Mouse (Mus musculus) embryonic facial prominence, embryonic 15.5 days (tissue): Measurements from ENCODE around the gene Pagr1b. TPM values are rescaled to one million over a fixed set of nuclear protein-coding genes. Genes with fewer than 3 reads are reported as not detected.

ENCODE experiments used
- ATAC-seq: fragments of 200-750 bp; cut with Nextera tagmentation; 2 replicates; pipeline ENCODE4 v1.8.0; 2017; ENCODE audit warnings: low read depth, moderate TSS enrichment; ENCODE audit not compliant: insufficient number of reproducible peaks, low FRiP score, low TSS enrichment
- H3K27ac ChIP-seq: fragments of 300-500 bp; sonication (generic); replicated peaks from 2 replicates; pipeline ENCODE4 v1.5.1; 2015; ENCODE audit warnings: mild to moderate bottlenecking, inconsistent platforms
- H3K27me3 ChIP-seq: fragments of 300-500 bp; sonication (generic); 2 replicates; pipeline ENCODE4 v1.6.1; 2015; ENCODE audit warnings: inconsistent platforms
- H3K36me3 ChIP-seq: fragments of 300-500 bp; sonication (generic); 2 replicates; pipeline ENCODE4 v1.6.1; 2015; ENCODE audit warnings: mild to moderate bottlenecking, inconsistent platforms
- H3K4me1 ChIP-seq: fragments of 300-500 bp; sonication (generic); 2 replicates; pipeline ENCODE4 v1.6.1; 2015; ENCODE audit warnings: inconsistent platforms
- H3K4me2 ChIP-seq: fragments of 300-500 bp; sonication (generic); replicated peaks from 2 replicates; pipeline ENCODE4 v1.6.1; 2015; ENCODE audit warnings: mild to moderate bottlenecking, inconsistent platforms
- H3K4me3 ChIP-seq: fragments of 300-500 bp; sonication (generic); replicated peaks from 2 replicates; pipeline ENCODE4 v1.5.1; 2015; ENCODE audit warnings: mild to moderate bottlenecking, inconsistent platforms
- H3K9ac ChIP-seq: fragments of 300-500 bp; sonication (generic); 2 replicates; pipeline ENCODE4 v1.6.1; 2015; ENCODE audit warnings: inconsistent platforms
- H3K9me3 ChIP-seq: fragments of 300-500 bp; sonication (generic); replicated peaks from 2 replicates; pipeline ENCODE4 v1.6.1; 2016; ENCODE audit warnings: inconsistent platforms
- WGBS: fragments of 180-500 bp; shearing (Covaris S2); methylation state at CpG from one replicate; pipeline ENCODE4 v1.1.7; 2015; 5-methylcytosine and 5-hydroxymethylcytosine counted together
- polyA plus RNA-seq: library from polyadenylated mRNA; unstranded; fragments of >200 nt; fragmentation: Nextera tagmentation; extraction: Ambion mirVana; gene quantifications from 2 replicates; pipeline ENCODE4 v1.2.1, GENCODE M21; 2015

Gene Pagr1b
- polyA plus RNA-seq, 1 experiment from 2014 or later, result 0.43 TPM

DNA sequence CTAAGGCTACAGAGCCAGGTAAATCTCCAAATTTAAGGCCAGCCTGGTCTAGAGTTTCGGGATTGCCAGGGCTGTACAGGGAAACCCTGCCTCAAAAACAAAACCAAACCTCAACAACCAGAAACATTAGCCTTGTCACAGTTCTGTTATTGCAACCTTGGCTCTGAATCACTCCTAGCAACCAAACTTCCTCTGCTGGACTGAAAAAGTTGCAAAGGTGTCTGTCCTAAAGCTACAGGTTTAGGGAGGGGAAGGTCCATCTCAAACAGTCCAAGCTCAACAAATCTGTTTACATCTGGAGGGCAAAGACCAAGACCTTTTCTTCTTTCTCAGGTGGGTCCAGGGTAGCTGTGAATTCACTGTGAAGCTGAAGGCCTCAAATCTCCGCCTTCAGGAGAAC, 5.2 kb downstream of the Pagr1b start:
- H3K9ac ChIP-seq, result no peak overlapping the region

DNA sequence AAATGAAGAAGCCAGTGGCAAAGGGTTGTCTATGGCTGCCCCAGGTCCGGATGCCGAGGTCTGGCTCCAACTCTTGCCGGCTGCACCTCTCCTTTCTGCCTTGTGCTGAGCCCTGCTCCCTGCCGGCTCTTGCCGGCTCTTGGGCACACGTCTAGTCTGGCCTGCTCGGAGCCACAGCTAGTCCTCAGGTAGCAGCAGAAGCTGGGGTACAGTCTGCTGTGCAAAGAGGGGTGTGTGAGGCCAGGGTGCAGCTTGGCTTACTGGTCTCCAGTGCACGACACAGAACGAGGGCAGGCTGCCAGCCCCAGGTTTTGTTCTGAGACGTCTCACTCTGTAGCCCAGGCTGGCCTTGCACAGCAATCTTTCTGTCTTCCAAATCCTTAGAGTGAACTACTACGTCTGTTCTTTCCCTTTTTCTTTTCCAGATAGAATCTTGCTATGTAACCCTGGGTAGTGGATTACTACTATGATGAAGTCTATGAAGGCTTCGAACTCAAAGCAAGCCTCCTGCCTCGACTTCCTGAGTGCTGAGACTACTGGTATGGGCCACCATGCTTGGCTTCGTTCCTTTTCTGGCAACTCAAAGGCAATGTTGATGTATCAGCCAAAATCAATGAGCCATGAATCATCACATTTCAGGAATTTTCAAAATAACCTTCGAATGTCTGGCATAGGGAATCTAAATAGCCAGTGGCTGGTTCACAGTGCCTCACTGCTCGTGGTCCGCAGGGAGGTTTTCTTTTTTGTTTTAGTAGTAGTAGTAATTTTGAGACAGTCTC, 6.8 kb downstream of the Pagr1b start:
- Histone ChIP-seq H3K9ac (no peak overlapping the region), H3K36me3 (peaks cover 26% of the 10 kb centered on the region), H3K4me2 (no peak overlapping the region), H3K4me1 (peaks cover 28% of the 10 kb centered on the region), H3K27ac (peak overlapping the region; percentile 71; the same call in 1 of the 2 replicates), H3K27me3 (no peaks in the 10 kb centered on the region), H3K9me3 (no peaks in the 10 kb centered on the region), H3K4me3 (no peak overlapping the region)
- no peak for ATAC-seq
- 80% methylated on average over 17 of the region's 17 CpGs for WGBS

More for the DNA sequence above, 5.2 kb downstream of the Pagr1b start:
- no peak for ATAC-seq
- Histone ChIP-seq H3K27ac (no peak overlapping the region), H3K4me1 (peaks cover 42% of the 10 kb centered on the region), H3K36me3 (peaks cover 40% of the 10 kb centered on the region), H3K4me3 (no peak overlapping the region), H3K4me2 (no peak overlapping the region), H3K27me3 (no peaks in the 10 kb centered on the region), H3K9me3 (no peaks in the 10 kb centered on the region)
- WGBS, result 93% methylated on average over 2 of the region's 2 CpGs

GRCm38 (mm10) chr7:127008239-127009019, 7.9 kb downstream of the Pagr1b start:
- H3K27ac ChIP-seq, result peak overlapping the region; percentile 71
- no peaks in the 10 kb centered on the region for H3K27me3 ChIP-seq
- 57% methylated on average over 9 of the region's 9 CpGs for WGBS
- peak; percentile 72 for ATAC-seq
- no peak overlapping the region for H3K4me3 ChIP-seq
- H3K36me3 ChIP-seq, result peaks cover 15% of the 10 kb centered on the region
- peaks cover 22% of the 10 kb centered on the region for H3K4me1 ChIP-seq
- no peaks in the 10 kb centered on the region for H3K9me3 ChIP-seq
- no peak overlapping the region for H3K9ac ChIP-seq
- no peak overlapping the region for H3K4me2 ChIP-seq

DNA sequence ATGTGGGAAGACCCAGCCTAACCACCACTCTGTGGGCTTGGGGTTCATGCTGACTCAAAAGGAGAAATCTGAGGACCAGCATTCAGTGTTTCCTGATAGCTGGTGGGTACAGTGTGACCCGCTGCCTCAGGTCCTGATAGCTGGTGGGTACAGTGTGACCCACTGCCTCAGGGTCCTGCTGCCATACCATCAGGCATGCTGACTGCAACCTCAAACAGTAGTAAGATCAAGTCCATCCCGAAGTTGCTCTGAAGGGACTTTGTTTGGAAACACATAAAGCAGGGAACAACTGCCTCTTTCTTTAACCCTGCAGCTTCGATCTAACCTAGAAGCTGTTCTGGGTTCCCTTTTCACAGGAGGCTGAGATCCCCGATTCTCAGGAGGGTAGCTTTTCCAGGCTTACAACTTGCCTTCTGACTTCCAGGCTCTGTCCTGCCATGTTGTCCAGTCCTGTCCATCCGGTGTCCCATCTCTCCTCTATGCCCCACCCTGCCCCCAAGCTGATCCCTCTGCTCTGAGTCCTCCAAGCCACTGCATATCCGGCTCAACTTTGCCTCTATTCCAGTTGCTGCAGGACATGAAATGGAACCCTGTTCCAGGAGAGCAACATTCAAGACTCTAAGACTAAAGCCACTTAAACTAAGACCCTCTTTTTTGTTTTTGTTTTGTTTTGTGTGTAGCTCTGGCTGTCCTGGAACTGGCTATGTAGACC, 8.8 kb downstream of the Pagr1b start:
- Histone ChIP-seq H3K27me3 (no peaks in the 10 kb centered on the region), H3K9ac (no peak overlapping the region)

DNA sequence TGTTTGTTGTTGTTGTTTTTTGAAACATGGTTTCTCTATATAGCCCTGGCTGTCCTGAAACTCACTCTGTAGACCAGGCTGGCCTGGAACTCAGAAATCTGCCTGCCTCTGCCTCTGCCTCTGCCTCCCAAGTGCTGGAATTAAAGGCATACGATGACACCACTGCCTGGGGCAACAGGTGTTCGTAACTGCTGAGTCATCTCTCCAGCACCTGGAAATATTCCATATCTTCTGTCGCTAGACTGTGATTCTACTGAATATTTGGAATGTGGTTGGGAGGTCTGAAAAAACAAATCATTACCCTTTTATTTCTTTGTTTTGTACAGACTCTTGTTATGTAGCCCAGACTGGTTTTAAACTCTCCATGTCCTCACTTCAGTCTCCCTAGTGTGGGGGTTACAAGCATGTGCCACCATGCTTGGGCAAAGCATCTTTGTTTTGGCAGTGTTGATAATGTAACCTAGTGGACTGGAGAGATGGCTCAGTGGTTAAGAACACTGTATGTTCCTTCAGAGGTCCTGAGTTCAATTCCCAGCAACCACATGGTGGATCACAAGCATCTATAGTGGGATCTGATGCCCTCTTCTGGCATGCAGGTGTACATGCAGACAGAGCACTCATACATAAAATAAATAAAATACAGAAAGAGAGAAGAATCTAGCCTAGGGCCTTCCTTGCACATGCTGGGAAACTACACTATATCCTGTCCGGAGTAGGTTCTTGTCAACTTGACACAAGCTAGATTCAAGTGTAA, 12.0 kb downstream of the Pagr1b start:
- Histone ChIP-seq H3K4me1 (peaks cover 20% of the 10 kb centered on the region), H3K27me3 (no peaks in the 10 kb centered on the region), H3K9me3 (no peaks in the 10 kb centered on the region), H3K36me3 (no peaks in the 10 kb centered on the region), H3K4me2 (no peak overlapping the region), H3K9ac (no peak overlapping the region), H3K27ac (no peak overlapping the region), H3K4me3 (no peak overlapping the region)
- 74% methylated on average over 4 of the region's 4 CpGs for WGBS
- ATAC-seq, result no peak

More for the DNA sequence above, 8.8 kb downstream of the Pagr1b start:
- H3K27ac ChIP-seq, result no peak overlapping the region
- 76% methylated on average over 6 of the region's 6 CpGs for WGBS
- H3K9me3 ChIP-seq, result no peaks in the 10 kb centered on the region
- peaks cover 5% of the 10 kb centered on the region; the same call in 1 of the 2 replicates for H3K36me3 ChIP-seq
- no peak for ATAC-seq
- no peak overlapping the region for H3K4me3 ChIP-seq
- H3K4me2 ChIP-seq, result no peak overlapping the region
- peaks cover 22% of the 10 kb centered on the region for H3K4me1 ChIP-seq

GRCm38 (mm10) chr7:127003620-127004019, 12.7 kb downstream of the Pagr1b start:
- Histone ChIP-seq H3K27ac (no peak overlapping the region), H3K27me3 (no peaks in the 10 kb centered on the region), H3K9ac (no peak overlapping the region), H3K36me3 (no peaks in the 10 kb centered on the region), H3K4me2 (no peak overlapping the region), H3K4me1 (peaks cover 13% of the 10 kb centered on the region), H3K9me3 (no peaks in the 10 kb centered on the region), H3K4me3 (no peak overlapping the region)
- ATAC-seq, result no peak
- 90% methylated on average over 5 of the region's 5 CpGs for WGBS

DNA sequence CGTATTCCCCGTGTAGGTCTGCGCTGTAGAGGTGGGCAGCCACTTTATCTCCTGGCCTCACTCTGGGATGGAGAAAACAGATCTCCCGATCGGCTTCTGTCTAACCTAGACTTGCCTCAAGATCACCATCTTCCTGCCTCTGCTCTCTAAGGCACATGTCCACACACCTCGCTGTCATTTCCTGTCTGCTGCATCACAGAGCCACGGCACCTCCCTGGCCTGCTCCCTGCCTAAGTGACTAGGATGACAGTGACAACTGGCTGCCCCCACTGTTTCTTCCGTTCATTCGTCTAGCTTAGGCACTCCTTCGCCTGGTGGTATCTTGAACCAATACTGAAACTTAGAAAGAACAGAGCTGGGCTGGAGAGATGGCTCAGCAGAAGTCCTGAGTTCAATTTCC, 16.7 kb downstream of the Pagr1b start:
- no peak overlapping the region for H3K4me2 ChIP-seq
- ATAC-seq, result no peak
- H3K9ac ChIP-seq, result no peak overlapping the region
- 74% methylated on average over 10 of the region's 10 CpGs for WGBS
- no peaks in the 10 kb centered on the region for H3K4me1 ChIP-seq
- H3K36me3 ChIP-seq, result peaks cover 3% of the 10 kb centered on the region; the same call in 1 of the 2 replicates
- no peak overlapping the region for H3K4me3 ChIP-seq
- H3K27ac ChIP-seq, result no peak overlapping the region
- H3K27me3 ChIP-seq, result no peaks in the 10 kb centered on the region
- H3K9me3 ChIP-seq, result no peaks in the 10 kb centered on the region

DNA sequence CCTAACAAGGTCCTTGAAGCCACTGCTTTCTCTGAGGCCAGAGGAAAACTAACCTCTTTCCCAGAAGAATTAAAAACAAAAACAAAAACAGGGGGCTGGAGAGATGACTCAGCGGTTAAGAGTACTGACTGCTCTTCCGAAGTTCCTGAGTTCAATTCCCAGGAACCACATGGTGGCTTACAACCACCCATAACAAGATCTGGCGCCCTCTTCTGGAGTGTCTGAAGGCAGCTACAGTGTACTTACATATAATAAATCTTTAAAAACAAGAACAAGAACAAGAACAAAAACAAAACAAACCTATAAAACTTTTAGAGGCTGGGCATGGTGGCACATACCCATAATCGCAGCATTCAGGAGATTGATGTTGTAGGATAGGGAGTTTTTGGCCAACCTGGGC, 19.8 kb downstream of the Pagr1b start:
- 78% methylated on average over 4 of the region's 4 CpGs for WGBS
- Histone ChIP-seq H3K9me3 (no peaks in the 10 kb centered on the region), H3K27me3 (no peaks in the 10 kb centered on the region), H3K4me1 (no peaks in the 10 kb centered on the region), H3K4me2 (no peak overlapping the region), H3K4me3 (no peak overlapping the region), H3K36me3 (peaks cover 3% of the 10 kb centered on the region; the same call in 1 of the 2 replicates), H3K9ac (no peak overlapping the region), H3K27ac (no peak overlapping the region)
- ATAC-seq, result no peak

DNA sequence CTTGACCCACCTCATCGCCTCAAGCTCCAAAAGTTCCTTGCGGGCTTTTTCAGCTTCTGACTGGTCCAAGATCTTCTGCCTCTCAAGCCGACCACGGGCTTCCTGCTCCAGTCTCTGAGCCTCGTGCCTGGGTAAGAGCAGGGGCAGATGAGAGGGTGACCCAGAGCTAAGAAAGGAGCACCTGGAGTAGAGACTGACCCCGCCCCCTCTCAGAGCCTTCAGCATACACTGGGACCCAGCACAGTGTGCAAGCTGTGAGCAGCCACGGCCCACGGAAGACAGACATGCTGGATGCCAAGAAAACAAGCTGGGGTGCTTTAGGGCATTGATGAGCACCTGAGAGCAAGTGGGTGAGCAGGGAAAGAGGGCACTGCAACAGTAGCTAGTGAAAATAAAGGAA, 27.5 kb downstream of the Pagr1b start:
- 70% methylated on average over 8 of the region's 8 CpGs for WGBS
- Histone ChIP-seq H3K36me3 (no peaks in the 10 kb centered on the region), H3K4me2 (no peak overlapping the region), H3K4me1 (no peaks in the 10 kb centered on the region), H3K9ac (no peak overlapping the region), H3K9me3 (no peaks in the 10 kb centered on the region), H3K4me3 (no peak overlapping the region), H3K27ac (no peak overlapping the region), H3K27me3 (no peaks in the 10 kb centered on the region)
- no peak for ATAC-seq

GRCm38 (mm10) chr7:126986319-126986718, 30.0 kb downstream of the Pagr1b start:
- no peak overlapping the region for H3K4me3 ChIP-seq
- ATAC-seq, result no peak
- WGBS, result 34% methylated on average over 9 of the region's 9 CpGs

More at GRCm38 (mm10) chr7:126986319-126986718, 30.0 kb downstream of the Pagr1b start:
- Histone ChIP-seq H3K4me2 (no peak overlapping the region), H3K27ac (no peak overlapping the region), H3K9ac (no peak overlapping the region), H3K9me3 (no peaks in the 10 kb centered on the region), H3K36me3 (no peaks in the 10 kb centered on the region; the same call in 1 of the 2 replicates), H3K4me1 (no peaks in the 10 kb centered on the region), H3K27me3 (no peaks in the 10 kb centered on the region)
